Mouse (Mus musculus) sigmoid colon, adult 10 weeks (tissue): ENCODE measurements around the gene Cylc1. TPM values are rescaled to one million over a fixed set of nuclear protein-coding genes. Genes with fewer than 3 reads are reported as not detected.

Source experiments
- polyA plus RNA-seq: library from polyadenylated mRNA; stranded (reverse); fragments of 350-450 nt; fragmentation: Illumina TruSeq; extraction: RNeasy Lipid Tissue Mini Kit (QIAGEN cat#74804); gene quantifications from one replicate; pipeline ENCODE4 v1.2.3, GENCODE M21; 2014; ENCODE audit warnings: low read depth, low replicate concordance

The Cylc1 gene
- polyA plus RNA-seq: not detected

GRCm38 (mm10) chrX:111110118-111110517, at the start of gene Cylc1:
Cylc1 (plus strand) TSS chrX:111110418.

GRCm38 (mm10) chrX:111168040-111168439, 57.8 kb downstream of the Cylc1 start, which contains the start of gene Gm10112:
Gm10112 (plus strand) TSS chrX:111168340.

Other genes with a start within 250 kb of the Cylc1 start
- gene Gm10112, start 57.9 kb downstream of the Cylc1 start, polyA plus RNA-seq: not detected